Mouse (Mus musculus): ENCODE data around the gene Fat1. TPM values are rescaled to one million over a fixed set of nuclear protein-coding genes. Genes with fewer than 3 reads are reported as not detected.

Fat1 gene
- total and polyA plus RNA-seq, 2 experiments from 2014 or later: 9.2 to 122 TPM

DNA sequence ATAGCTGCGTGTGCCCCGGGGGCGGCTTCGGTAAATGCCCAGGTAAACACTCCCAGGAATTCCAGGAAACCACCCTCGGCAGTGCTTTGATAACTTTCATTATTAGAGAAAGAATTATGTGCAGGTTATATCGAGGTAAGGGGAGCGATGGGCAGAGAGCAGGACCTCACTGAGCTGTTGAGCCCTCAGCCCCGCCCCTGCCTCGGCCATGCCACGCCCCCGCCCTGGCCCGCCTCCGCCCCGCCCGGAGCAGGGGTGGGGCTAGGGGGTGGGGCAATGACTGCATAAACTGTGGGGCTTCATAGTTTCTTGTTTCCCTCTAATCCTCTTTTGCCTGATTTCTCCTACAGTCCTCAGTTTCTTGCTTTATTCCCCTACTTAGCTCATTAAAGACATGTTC lies 103.1 kb downstream of the Fat1 start:
- Histone ChIP-seq H3K9me3 (ENCODE audit: low read length) (no peaks in the 10 kb centered on the region), H3K36me3 (ENCODE audit: insufficient read depth, low read length) (peaks cover 48% of the 10 kb centered on the region), H3K27me3 (ENCODE audit: insufficient read depth, low read length) (no peaks in the 10 kb centered on the region), H3K9ac (replicated peaks; ENCODE audit: low read length, poor library complexity, severe bottlenecking) (no peak overlapping the region), H3K4me2 (ENCODE audit: low read depth, low read length, poor library complexity, severe bottlenecking) (no peak overlapping the region), H3K4me3 (ENCODE audit: low read depth, low read length) (no peak overlapping the region), H3K27ac (ENCODE audit: low read depth, low read length) (no peak overlapping the region), H3K4me1 (ENCODE audit: insufficient read depth, low read length) (no peaks in the 10 kb centered on the region)
- WGBS: 91% methylated on average over 15 of the region's 15 CpGs
- no peak for ATAC-seq (ENCODE audit: low FRiP score)
- no peak for TF ChIP-seq CTCF (IDR thresholded peaks at IDR 0.05)
- DNase-seq (ENCODE audit: low spot score): no peak

DNA sequence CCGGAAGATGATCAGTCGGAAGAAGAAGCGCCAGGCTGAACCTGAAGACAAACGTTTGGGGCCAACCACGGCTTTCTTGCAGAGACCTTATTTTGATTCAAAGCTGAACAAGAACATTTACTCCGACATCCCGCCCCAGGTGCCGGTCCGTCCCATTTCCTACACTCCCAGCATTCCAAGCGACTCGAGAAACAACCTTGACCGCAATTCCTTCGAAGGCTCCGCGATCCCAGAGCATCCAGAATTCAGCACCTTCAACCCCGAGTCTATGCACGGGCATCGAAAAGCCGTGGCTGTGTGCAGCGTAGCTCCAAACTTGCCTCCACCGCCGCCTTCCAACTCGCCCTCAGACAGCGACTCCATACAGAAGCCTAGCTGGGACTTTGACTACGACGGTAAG lies 108.9 kb downstream of the Fat1 start:
- peaks cover 33% of the 10 kb centered on the region for H3K36me3 ChIP-seq (ENCODE audit: insufficient read depth, low read length)

DNA sequence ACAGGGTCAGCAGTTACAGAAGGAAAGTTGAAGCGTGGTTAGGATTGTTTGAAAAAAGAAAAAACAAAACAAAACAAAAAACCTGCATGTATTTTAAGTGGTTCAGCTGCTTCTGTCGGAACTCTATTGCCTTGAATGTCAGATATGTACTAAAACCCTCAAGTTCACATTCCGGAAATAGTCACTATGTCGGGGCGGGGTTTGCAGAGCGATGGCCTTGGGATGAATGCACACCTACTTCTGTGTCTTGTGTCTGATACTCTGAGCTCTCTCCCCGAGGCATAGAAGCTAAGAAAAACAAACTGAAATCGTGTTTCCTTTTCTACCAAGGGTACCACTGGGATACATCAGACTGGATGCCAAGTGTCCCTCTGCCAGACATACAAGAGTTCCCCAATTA lies 115.2 kb downstream of the Fat1 start:
- WGBS: 95% methylated on average over 8 of the region's 8 CpGs
- TF ChIP-seq CTCF (IDR thresholded peaks at IDR 0.05): no peak
- H3K27me3 ChIP-seq (ENCODE audit: insufficient read depth, low read length): no peaks in the 10 kb centered on the region
- ATAC-seq (ENCODE audit: low FRiP score): no peak
- H3K4me3 ChIP-seq (ENCODE audit: low read depth, low read length): no peak overlapping the region
- peaks cover 13% of the 10 kb centered on the region; the same call in 1 of the 2 replicates for H3K36me3 ChIP-seq (ENCODE audit: insufficient read depth, low read length)
- H3K9me3 ChIP-seq (ENCODE audit: low read length): no peaks in the 10 kb centered on the region
- DNase-seq (ENCODE audit: low spot score): no peak
- H3K4me2 ChIP-seq (ENCODE audit: low read depth, low read length, poor library complexity, severe bottlenecking): no peak overlapping the region
- H3K4me1 ChIP-seq (ENCODE audit: insufficient read depth, low read length): no peaks in the 10 kb centered on the region
- no peak overlapping the region for H3K9ac ChIP-seq (replicated peaks; ENCODE audit: low read length, poor library complexity, severe bottlenecking)
- H3K27ac ChIP-seq (ENCODE audit: low read depth, low read length): no peak overlapping the region

More for the DNA sequence above, 108.9 kb downstream of the Fat1 start:
- no peaks in the 10 kb centered on the region for H3K27me3 ChIP-seq (ENCODE audit: insufficient read depth, low read length)
- H3K4me1 ChIP-seq (ENCODE audit: insufficient read depth, low read length): no peaks in the 10 kb centered on the region
- DNase-seq (ENCODE audit: low spot score) (no peak), ATAC-seq (ENCODE audit: low FRiP score) (no peak)
- H3K4me3 ChIP-seq (ENCODE audit: low read depth, low read length): no peak overlapping the region
- H3K9ac ChIP-seq (replicated peaks; ENCODE audit: low read length, poor library complexity, severe bottlenecking): no peak overlapping the region
- 97% methylated on average over 26 of the region's 26 CpGs for WGBS
- no peaks in the 10 kb centered on the region for H3K9me3 ChIP-seq (ENCODE audit: low read length)
- no peak for TF ChIP-seq CTCF (IDR thresholded peaks at IDR 0.05)
- no peak overlapping the region for H3K27ac ChIP-seq (ENCODE audit: low read depth, low read length)
- no peak overlapping the region for H3K4me2 ChIP-seq (ENCODE audit: low read depth, low read length, poor library complexity, severe bottlenecking)

- peaks cover 13% of the 10 kb centered on the region; the same call in 1 of the 2 replicates for H3K36me3 ChIP-seq (ENCODE audit: insufficient read depth, low read length)
- no peaks in the 10 kb centered on the region for H3K4me1 ChIP-seq (ENCODE audit: insufficient read depth, low read length)
- H3K4me2 ChIP-seq (ENCODE audit: low read depth, low read length, poor library complexity, severe bottlenecking): no peak overlapping the region
- no peak overlapping the region for H3K27ac ChIP-seq (ENCODE audit: low read depth, low read length)
- H3K27me3 ChIP-seq (ENCODE audit: insufficient read depth, low read length): no peaks in the 10 kb centered on the region
- H3K4me3 ChIP-seq (ENCODE audit: low read depth, low read length): no peak overlapping the region
- no peak for TF ChIP-seq CTCF (IDR thresholded peaks at IDR 0.05)
- H3K9me3 ChIP-seq (ENCODE audit: low read length): no peaks in the 10 kb centered on the region
- DNase-seq (ENCODE audit: low spot score) (no peak), ATAC-seq (ENCODE audit: low FRiP score) (no peak)
- no peak overlapping the region for H3K9ac ChIP-seq (replicated peaks; ENCODE audit: low read length, poor library complexity, severe bottlenecking)
- 97% methylated on average over 30 of the region's 30 CpGs for WGBS
Observed at GRCm38 (mm10) chr8:45051236-45051635, 116.0 kb downstream of the Fat1 start.

DNA sequence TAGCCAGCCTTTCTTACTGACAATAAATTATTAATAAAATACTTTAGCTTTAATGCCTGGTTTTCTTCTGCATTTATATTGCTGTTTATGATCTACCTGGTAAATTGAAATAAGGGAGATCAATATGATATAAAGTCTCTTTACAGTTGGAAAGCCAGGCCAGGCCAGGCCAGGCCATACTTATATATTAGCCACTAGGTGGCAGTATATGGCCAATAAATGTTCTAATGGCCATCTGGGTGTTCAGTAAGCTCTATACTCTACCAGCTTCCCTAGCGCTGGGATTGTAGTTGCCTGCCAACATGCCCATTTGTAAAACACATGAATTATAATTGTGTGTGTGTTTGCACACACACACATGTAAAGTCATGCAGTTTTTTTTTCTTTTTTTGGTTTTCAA lies 117.0 kb downstream of the Fat1 start:
- H3K27me3 ChIP-seq (ENCODE audit: insufficient read depth, low read length): no peaks in the 10 kb centered on the region
- no peak overlapping the region for H3K27ac ChIP-seq (ENCODE audit: low read depth, low read length)
- no peaks in the 10 kb centered on the region for H3K9me3 ChIP-seq (ENCODE audit: low read length)
- no peak overlapping the region for H3K9ac ChIP-seq (replicated peaks; ENCODE audit: low read length, poor library complexity, severe bottlenecking)
- peak; percentile 56 for TF ChIP-seq CTCF (IDR thresholded peaks at IDR 0.05)
- no peak for ATAC-seq (ENCODE audit: low FRiP score)
- H3K4me3 ChIP-seq (ENCODE audit: low read depth, low read length): no peak overlapping the region
- WGBS: 83% methylated on average over 1 of the region's 1 CpGs
- H3K36me3 ChIP-seq (ENCODE audit: insufficient read depth, low read length): peaks cover 13% of the 10 kb centered on the region; the same call in 1 of the 2 replicates
- H3K4me2 ChIP-seq (ENCODE audit: low read depth, low read length, poor library complexity, severe bottlenecking): no peak overlapping the region
- DNase-seq (ENCODE audit: low spot score): peak; percentile 58
- H3K4me1 ChIP-seq (ENCODE audit: insufficient read depth, low read length): no peaks in the 10 kb centered on the region

GRCm38 (mm10) chr8:45052618-45053017 lies 117.4 kb downstream of the Fat1 start:
- no peak for DNase-seq (ENCODE audit: low spot score)
- H3K36me3 ChIP-seq (ENCODE audit: insufficient read depth, low read length): peaks cover 13% of the 10 kb centered on the region; the same call in 1 of the 2 replicates
- H3K9me3 ChIP-seq (ENCODE audit: low read length): no peaks in the 10 kb centered on the region
- H3K27me3 ChIP-seq (ENCODE audit: insufficient read depth, low read length): no peaks in the 10 kb centered on the region
- H3K27ac ChIP-seq (ENCODE audit: low read depth, low read length): no peak overlapping the region
- H3K9ac ChIP-seq (replicated peaks; ENCODE audit: low read length, poor library complexity, severe bottlenecking): no peak overlapping the region
- H3K4me2 ChIP-seq (ENCODE audit: low read depth, low read length, poor library complexity, severe bottlenecking): no peak overlapping the region
- 83% methylated on average over 9 of the region's 9 CpGs for WGBS
- no peak for ATAC-seq (ENCODE audit: low FRiP score)
- H3K4me3 ChIP-seq (ENCODE audit: low read depth, low read length): no peak overlapping the region
- no peaks in the 10 kb centered on the region for H3K4me1 ChIP-seq (ENCODE audit: insufficient read depth, low read length)
- no peak for TF ChIP-seq CTCF (IDR thresholded peaks at IDR 0.05)

Measured in midbrain, postnatal 0 days (tissue).